Mouse (Mus musculus) cerebellum, adult 2 months (tissue): ENCODE measurements around the gene Ccnb2.

Source experiments
- CTCF ChIP-seq: fragments of 200-500 bp; IDR thresholded peaks from 2 replicates; pipeline ENCODE4 v1.5.1; 2011; ENCODE audit warnings: low read depth, mild to moderate bottlenecking, control low read depth, low read length, moderate library complexity, borderline replicate concordance; ENCODE audit not compliant: insufficient read depth
- POLR2A ChIP-seq: fragments of 200-500 bp; IDR thresholded peaks from 2 replicates; pipeline ENCODE4 v1.6.1; 2011; ENCODE audit warnings: low read length, control low read depth, borderline replicate concordance; ENCODE audit not compliant: insufficient read depth

GRCm38 (mm10) chr9:70413038-70413437, 8.3 kb downstream of the Ccnb2 start:
- TF ChIP-seq CTCF (no peak), POLR2A (no peak)
